Mouse (Mus musculus) megakaryocyte, embryonic 14.5 days (primary cell): ENCODE measurements around the gene Pold3.

ENCODE experiments used
- FLI1 ChIP-seq: IDR thresholded peaks from 2 replicates; pipeline ENCODE4 v1.6.1; 2012; ENCODE audit warnings: low read length, inconsistent platforms, mixed read lengths
- GATA1 ChIP-seq: IDR thresholded peaks from 3 replicates; pipeline ENCODE4 v1.6.1; 2012; ENCODE audit warnings: mixed read lengths, low read length, inconsistent platforms, borderline replicate concordance

- TF ChIP-seq FLI1 (no peak), GATA1 (no peak)
Measured at GRCm38 (mm10) chr7:100082836-100083235, 38.5 kb downstream of the Pold3 start.
